Mouse (Mus musculus) skeletal muscle tissue, postnatal 0 days (tissue): ENCODE results near the gene A730046J19Rik. TPM values are rescaled to one million over a fixed set of nuclear protein-coding genes. Genes with fewer than 3 reads are reported as not detected.

Experiments used
- polyA plus RNA-seq: library from polyadenylated mRNA; unstranded; fragments of >200 nt; fragmentation: Nextera tagmentation; extraction: Ambion mirVana; gene quantifications from 2 replicates; pipeline ENCODE4 v1.2.1, GENCODE M21; 2015

The A730046J19Rik gene
- 1.4 and 1.5 TPM in 2 replicates for polyA plus RNA-seq

GRCm38 (mm10) chrX:144153523-144153922 lies at the start of gene A730046J19Rik:
Gene A730046J19Rik (plus strand): TSS chrX:144153695.

Other genes starting within 250 kb of the A730046J19Rik start
- gene Dcx, start 220.4 kb upstream of the A730046J19Rik start, polyA plus RNA-seq = 7.1 and 7.5 TPM in 2 replicates
- 5.3 and 6.6 TPM in 2 replicates for gene Alg13, start 164.1 kb downstream of the A730046J19Rik start, polyA plus RNA-seq